Mouse (Mus musculus): ENCODE measurements at regions not wholly inside any gene's neighbourhood (a gene's known extent, or its start where the extent isn't known, plus 50 kb on each side); places are given as distances from the start of the nearest gene placed in this dataset.

DNA sequence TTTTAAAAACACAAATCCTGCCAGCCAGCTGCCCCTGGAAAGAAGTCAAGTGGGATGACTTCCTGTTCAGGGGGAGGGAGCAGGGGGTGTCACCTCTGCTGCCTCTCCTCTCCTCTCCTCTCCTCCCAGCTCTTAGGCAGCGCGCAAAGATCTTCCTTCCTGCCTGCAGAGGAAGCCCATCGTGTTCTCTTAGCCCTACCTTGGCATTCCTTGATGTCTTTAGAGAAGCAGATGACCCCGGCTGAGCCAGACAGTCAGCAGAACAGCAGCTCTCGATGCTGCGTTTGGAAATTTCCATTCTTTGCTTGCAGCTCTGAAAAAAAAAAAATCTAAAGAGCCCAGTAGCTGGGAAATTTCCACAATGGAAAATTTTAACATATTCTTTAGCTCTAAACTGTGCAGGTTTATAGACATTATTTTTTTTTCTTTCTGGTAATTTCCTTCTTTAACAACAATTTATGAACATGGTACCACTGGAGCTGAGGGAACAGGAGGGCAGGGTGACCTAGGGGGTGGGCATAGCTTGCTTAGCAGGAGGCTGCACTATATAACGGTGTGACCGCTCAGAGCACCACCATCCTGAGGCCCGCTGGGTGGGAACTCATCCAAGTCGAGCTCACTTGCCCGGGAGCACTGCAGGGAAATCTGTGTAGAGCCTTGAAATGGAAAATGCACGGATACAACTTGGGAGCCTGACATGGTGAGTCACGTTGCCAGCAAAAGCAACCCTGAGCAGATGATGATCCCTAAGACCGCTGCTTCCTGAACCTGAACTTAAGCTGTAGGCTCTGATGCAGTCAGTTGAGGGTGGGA lies 109.9 kb upstream of the Mkln1 start:
- peak; percentile 78 for DNase-seq

DNA sequence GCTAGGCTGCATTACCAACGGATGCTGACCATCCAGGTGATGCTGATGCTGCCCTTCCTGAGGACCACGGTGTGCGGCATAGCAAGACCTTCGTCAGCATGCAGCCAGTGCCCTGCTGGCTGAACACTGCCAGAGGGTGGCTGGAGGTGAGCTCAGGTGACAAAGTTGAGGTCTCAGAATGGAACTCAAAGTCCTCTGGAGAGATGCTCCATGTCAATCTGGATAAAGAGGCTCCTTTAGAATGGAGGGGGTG lies 109.4 kb upstream of the Mkln1 start:
- DNase-seq = no peak

DNA sequence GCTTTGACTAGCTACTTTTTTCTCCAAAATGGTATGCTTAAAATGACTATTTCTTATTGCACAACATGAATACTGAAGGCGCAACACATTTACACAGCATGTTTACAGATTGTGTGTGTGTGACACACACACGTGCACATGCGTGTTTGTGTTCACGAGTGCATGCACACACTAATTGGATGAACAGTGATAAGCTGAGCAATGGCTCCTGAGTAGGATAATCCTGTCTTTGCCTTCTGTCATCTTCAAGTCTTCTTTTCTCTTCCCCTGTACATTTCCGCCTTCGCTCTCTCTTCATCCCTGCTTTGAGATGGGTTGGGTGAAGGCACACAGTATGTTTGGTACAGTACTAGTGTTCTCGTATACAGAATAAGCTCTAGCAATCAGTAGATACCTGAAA lies 106.5 kb upstream of the Mkln1 start:
- no peak for DNase-seq

DNA sequence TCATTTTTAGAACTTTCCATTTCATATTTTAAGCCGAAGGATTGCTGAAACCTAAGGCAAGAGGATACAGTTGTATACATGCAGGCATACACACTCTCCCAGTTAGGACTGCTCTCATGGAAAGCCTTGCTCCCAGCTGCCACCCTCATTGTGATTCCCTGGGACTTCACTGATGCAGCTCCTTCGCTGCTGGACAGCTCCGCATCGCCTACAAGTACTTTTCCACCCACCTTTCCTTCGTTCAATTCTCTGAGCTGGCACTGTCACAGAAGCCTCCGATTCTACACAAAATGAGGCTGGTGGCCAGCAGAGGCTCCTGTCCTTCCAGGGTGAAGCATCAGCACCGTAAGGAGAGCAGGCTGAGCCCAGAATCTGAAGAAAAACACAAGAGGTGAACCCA lies 105.5 kb upstream of the Mkln1 start:
- no peak for DNase-seq

DNA sequence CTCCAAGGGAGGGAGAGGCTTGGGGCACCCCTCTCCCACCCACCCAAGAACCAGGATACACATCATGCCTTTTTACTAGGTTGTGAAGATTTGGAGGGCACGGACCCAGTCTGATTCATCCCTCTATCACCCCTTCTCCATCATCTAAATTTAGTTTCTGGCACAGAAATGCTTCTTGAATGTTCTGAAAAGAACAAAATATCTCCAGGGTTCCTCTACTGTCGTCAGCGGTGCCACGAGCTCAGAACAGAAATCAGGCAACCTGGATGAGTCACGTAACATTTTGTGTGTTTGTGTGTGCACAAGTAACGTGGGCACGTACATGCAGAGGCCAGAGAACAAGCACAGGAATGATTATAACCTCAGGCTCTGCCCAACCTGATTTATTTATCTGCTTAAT lies 99.1 kb upstream of the Mkln1 start:
- no peak for DNase-seq

DNA sequence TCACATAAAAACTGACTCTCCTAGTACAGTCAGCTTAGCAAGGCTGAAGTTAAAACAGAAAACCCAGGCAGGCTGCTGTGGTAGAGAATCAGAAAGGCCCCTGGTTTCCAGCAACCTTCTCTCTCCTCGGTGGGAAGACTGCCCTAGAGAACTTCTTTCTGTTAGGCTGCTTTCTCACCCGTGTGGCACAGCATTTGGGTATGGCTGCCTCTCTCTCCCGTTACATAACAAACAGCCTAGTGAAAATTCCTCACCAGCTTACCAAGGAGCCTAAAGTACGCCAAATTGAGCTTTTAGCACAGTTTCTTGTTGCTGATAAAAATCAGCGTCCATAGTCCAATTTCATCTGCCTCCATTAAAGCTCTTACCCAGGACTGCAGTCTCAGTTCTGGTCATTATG lies 92.8 kb upstream of the Mkln1 start:
- no peak for DNase-seq

DNA sequence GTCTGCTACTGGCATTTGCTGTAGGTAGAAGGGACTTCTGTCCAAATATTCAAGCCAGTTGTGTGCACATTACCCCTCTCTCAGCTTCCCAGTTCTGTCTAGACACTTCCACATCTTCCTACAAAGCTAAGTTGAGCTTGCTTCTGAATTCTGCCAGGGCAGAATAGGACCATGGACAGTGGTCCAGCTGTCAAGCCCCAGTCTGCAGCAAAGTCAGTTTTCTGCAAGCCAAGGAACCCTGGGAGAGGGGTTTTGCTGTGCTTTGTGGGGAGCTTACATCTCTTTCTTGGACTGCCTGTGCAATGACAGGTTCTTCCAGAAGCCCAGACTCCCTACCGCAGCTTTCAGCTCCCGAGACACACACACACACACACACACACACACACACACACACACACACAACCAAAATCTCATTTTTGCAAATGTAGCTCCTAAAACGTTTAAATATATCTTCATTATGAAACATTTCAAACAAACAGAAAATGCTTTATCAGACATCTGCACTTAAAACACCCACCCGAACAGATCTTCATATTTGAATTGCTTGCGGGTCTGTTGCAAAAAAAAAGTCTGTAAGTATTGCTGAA lies 91.4 kb upstream of the Mkln1 start:
- DNase-seq = no peak

DNA sequence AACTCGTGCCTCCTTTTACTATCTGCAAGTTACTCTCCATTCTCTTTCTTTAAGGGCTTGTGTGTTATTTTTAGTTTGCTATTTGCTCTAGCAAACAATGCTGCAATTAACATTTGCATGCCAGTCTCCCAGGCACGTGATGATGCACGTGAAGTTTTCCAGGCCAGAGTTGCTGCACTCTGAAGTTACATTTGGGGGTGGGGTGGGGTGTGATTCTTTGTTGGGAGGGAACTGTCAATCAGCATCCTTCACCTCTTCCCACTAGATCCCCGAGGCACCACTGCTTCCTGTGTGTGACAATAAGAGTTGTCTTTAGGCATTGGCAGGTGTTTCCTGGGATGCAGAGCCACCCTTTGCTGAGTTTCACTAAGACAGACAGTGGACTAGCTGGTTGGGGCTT lies 90.6 kb upstream of the Mkln1 start:
- DNase-seq = no peak

DNA sequence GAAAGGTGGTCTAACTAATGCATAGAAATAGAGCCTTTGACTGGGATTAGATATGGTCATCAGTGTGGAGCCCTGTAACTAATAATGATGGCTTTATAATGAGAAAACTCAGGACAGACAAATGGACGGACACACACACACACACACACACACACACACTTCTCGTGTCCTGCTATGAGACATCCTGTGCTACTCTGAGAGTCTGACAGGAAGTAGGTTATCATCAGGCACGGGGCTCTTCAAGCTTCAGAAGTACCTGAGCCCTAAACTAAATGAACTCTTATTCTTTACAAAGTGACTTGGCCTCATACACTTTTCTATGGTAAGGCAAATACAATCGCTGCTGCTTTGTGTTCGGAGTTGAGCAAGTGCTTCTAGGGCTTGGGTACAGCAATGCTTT lies 87.9 kb upstream of the Mkln1 start:
- DNase-seq = no peak

DNA sequence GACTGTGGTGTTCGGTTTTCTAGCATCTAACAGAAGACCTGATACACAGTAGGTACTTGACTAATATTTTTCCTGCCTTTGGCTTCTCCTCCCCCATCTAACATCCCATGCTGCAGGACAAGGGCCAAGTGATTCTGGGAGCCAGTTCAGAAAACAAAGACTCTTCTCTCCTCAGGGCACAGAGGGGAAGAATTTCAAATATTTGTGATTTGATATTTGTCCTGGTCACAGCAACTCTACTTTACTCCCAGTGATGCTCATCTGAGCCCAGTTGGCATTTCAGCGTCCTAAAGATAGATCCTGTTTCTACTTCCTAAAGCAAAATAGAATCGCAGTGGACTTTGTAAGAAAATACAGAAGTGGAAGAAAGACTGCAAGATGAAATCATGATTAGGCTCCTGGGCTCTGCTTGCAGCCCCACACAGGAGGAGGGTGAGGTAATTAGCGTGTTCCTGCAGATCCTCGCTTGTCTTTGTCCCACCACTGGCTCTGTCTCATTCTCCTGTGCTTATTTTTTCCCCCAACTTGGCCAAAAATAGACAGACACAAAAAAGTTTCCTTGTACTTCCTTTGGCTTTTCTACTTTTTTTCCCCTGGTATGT lies 84.6 kb upstream of the Mkln1 start:
- no peak for DNase-seq

DNA sequence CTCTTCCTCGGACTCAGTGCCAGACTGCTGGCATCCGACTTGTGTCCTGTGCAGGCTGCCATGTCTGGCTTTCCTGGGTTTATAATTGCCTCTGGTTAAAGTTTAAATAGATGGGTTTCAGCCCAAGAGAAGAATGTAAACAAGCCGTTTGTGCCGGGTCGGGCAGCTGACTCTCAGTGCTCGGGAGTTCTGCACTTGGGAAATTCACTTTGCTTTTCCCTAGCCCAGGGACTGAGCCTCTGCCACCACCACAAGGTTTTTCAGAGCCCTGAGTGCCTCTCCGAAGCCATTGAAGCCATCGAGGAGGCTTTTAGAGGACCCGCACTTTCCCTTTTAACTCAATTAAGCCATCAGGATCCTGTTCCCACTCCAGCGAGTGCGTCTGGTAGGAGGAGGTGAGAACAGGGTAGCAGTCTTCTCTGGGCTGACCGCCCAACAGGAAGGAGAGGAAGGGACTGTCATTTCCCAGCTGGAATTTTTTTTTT lies 80.8 kb upstream of the Mkln1 start:
- no peak for DNase-seq

DNA sequence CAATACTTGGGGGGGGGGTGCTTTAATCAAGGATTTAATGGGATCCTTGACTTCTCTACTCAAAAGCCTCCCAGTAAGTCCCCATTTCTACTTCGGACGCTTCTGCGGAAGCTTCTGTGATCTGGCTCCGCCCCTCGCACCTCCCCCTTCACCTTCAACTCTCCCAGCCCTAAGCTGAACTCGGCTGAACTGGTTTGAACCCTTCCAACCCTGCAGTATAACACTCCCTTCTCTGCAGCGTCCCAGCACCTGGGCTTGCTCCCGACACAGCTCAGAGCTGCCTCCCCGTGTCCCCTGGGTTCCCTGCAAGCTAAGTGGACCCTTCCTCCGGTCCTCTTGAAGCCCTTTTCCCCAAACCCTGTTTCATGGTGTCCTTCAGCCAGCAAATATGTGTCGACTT lies 80.0 kb upstream of the Mkln1 start:
- no peak for DNase-seq

DNA sequence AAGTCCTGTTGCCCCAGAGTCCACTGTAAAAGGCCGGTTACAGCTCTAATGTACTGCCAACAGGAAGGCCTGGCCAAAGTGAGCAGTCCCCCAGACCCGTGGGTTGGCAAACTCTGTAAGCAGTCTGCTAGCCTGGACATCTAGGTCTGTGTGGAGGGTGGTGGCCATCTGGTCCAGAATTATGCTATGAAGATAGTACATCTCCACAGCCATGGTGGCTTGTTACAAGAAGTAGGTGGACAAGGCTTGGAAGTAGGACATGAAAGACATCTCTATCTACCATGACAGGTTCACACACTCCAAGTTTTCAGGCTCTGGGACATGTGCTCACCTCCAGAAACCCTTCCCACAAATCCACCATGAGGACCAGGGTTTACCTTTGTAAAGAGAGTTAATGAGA lies 79.1 kb upstream of the Mkln1 start:
- DNase-seq = no peak

DNA sequence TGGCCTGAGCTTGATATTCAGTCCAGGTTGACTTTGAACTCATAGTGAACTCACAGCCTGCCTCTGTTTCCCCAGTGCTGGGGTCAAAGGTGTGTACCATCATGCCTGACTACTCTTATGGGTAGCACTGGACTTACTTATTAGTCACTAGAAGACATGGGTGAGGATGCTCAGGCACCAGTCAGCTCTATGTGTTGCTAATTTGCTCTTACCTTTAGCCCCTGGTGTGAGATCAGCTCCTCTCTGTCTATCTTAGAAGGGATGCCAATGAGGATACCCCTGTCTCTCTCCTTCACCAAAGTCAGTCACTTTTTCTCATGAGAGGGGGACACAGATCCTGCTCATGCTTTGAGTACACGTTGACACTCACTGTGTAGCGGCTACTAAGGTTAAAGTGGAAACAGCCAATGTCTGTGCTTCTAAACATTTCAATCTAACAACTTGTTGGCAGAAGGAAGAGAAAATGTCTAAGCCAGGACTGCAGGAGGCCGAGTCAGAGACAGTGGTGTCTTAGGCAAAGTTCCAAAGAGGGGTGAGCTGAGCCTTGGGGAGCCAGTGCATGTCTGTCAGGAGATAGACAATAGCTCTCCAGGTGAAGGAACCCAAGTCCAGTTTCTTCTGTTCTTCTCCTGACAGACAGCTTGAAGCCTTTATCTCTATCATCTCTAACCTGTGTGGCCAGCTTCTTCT lies 78.2 kb upstream of the Mkln1 start:
- DNase-seq = no peak

DNA sequence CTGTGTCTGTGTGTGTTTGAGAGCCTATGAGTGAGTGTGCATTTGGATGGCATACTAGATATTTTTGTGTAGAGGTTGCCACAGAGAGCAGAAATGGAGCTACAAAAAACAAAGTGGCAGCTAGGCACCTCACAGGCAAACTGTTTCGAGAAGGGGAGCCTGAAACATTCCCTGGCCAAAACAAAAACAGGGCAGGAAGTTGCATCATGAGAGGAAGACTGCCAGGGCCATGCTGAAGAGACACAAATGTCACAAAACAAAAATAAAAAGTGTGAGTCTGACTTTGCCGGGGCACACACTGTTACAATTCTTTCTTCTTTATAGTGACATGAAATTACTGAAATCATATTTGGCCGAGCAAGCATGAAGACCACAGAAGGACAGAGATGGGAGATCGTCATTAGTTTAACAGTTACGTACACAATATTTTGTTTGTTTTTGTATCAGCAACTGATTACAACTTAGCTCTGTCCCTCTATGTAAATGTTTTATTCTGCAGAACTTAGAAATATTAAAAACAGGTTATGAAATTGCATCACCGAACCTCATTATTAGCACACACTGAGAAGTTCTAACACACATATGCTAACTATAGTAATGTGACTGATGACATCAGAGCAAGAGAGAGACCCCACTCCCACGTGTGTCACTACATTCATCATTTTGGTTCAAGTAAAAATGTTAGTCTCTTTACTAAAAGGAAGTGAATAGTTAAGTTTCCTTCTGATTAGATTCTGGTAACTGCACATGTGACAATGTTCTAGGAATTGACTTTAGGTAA lies 77.3 kb upstream of the Mkln1 start:
- no peak for DNase-seq

DNA sequence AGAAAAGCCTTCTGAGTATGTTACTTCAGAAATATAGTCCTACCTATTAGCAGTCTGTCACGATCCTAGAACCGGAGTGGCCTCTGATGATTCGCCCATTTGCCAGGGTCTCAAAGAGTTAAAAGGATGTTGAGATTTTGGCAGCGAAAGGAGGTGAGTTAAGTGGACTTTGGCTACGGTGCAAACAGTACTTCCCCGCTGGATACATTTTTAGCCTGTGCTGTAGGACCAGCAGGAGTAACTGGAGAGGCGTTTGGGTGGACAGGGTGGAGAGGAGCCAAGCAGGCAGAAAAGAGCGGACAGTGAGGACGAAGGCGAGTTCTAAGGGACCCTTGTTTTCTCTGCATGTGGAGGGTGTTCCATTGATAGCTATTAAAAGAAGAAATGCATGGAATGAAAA lies 76.6 kb upstream of the Mkln1 start:
- no peak for DNase-seq

DNA sequence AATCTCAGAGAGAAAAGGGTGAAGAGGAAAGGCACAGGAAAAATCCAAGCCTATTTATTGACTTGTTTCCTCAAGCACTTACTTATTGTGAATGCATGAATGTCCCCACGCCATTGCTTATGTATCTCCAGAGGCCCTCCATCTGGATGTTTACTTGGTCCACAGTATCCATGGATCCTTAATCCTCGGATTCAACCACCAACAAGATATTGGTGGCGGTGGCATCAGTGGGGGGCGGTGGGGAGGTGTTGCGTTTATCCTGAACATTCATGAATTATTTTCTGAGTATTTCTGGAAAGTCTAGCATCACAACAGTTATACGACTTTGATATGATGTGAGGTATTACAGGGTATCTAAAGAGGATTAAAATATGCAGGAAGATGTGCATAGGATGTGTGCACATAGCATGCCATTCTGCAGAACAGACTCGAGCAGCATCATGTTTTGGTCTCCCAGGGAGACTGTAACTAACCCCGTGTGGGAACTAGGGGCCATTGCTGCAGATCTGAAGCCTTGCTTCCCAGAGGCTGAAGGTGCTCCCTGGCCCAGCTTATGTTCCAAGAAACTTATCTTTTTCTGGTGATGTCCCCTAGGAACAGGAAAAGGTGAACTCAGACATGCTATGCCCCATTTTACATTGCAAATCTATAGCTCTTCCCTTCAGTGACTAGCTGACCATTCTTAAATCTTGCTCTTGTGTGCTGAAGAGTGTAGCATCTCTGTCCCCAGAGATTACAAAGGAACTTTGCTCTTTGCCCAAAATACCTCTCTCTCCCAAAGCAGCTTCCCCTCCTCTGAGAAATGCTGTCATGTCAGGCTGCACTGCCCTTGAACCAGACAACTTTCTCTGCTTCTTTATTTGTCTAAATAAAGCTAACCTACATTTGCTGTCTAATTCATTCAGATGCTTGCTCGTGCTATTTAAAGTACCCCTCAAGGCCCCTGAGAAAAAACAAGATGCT lies 75.0 kb upstream of the Mkln1 start:
- no peak for DNase-seq

DNA sequence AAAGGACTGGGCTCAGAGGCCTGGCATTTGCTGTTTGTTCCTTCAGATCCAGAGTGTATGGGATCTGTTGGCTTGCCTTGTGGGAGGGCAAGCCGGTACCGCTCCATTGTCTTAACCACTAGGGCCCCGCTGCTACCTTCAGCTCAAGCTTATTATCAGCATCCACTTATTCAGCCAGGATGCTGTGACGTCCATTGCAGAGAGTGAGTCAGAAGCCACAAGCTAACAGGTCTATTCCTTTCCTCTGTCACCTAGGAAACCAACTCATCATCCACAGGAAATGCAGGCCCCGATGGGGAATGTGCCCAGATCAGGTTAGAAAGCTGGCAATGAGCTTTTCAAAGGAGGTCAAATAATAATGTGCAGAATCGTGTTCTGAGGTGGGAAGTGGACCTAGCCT lies 73.8 kb upstream of the Mkln1 start:
- DNase-seq = no peak

DNA sequence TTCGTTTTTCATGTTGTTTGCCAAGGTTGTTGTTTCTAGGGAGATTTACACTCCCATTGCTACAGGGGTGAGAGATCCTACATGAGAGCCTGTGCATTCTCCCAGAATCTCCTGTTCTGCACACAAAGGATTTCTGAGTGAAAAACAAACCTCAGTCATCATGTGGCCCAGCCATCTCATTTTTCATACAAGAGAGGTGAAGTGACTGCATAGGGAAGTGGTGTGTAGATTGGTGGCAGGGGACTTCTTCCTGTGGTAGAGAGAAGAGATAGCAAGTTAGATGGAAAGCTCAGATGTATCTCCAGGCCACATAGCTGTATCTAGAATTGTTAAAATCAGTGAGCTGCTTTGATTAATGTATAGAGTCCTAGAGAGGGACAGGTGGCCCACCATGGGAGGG lies 72.9 kb upstream of the Mkln1 start:
- DNase-seq = no peak

DNA sequence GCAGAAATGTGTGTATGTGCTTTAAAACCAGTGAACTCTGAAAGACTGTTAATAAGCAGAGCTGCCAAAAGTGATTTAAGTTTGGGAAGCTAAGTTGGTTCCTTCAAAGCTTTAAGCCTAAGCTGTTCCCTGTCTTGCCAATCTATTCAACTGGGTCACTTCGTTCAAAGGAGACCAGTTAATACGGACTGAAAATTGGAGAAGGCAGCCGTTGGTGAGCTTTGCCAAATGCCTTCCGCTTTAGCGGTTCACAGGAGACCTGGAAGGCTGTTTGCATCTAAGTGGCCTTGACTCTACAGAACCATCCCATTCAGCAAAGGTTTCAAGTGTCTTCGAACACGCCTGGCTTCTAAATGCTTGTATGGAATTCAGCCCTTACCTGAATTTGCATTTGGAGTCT lies 68.2 kb upstream of the Mkln1 start:
- DNase-seq = no peak

DNA sequence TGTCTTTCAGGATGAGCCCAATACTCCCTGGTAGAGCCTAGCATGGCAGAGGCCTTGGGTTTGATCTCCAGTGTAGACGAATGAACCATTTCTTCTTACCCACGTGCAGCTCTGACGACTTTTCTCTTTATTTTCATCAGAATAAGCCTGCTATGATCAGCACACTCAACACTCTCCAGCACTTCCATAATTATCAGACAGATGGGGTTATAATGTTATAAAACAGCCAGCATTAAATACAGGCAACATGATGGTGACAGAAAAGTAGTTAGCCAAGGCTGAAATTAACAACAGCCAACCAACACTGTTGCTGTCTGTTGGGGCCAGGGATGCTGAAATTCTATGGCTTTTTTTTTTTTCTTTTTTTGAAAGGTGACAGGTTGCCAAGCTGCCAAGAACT lies 67.7 kb upstream of the Mkln1 start:
- DNase-seq = no peak

DNA sequence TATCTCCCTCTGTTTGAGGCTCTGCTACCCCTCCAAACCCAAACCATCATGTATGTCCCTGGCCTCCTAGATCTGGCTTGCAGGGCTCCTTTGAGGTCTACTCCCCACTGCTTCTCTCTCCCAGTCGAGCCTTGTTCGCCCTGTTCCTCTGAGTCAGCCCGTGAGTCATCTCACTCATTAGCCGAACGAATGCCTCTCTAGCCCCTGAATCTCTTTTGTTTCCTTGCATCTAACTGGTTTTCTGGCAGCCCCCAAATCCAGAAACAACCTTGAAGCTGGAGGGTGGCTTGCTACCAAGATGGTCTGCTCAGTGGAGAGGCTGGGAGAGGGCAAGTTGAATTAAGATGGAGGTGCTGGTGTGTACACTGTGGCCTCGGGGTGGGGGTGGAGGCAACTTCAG lies 66.3 kb upstream of the Mkln1 start:
- DNase-seq = no peak

Measured in cerebellum, adult 11 months (tissue).